Mouse (Mus musculus) heart, postnatal 0 days (tissue): ENCODE data around the gene Itgae.
A peak's percentile ranks its signal among the peaks of the same experiment; 100 is the strongest.

Source experiments
- CTCF ChIP-seq: IDR thresholded peaks from 2 replicates; pipeline ENCODE4 v1.5.1; 2016; ENCODE audit warnings: antibody characterized with exemption, control low read depth, low read depth
- EP300 ChIP-seq: IDR thresholded peaks from 2 replicates; pipeline ENCODE4 v1.6.1; 2016; ENCODE audit warnings: antibody characterized with exemption, low read depth

GRCm38 (mm10) chr11:73131020-73131419, 40.6 kb downstream of the Itgae start:
- TF ChIP-seq EP300 = no peak
- TF ChIP-seq CTCF = peak; percentile 57
